Mouse (Mus musculus): ENCODE results near the gene Pmepa1. TPM values are rescaled to one million over a fixed set of nuclear protein-coding genes. Genes with fewer than 3 reads are reported as not detected.
A peak's percentile ranks its signal among the peaks of the same experiment; 100 is the strongest.

Gene Pmepa1
- total RNA-seq, 2 experiments from 2014 or later, result 53.4 to 58.5 TPM

DNA sequence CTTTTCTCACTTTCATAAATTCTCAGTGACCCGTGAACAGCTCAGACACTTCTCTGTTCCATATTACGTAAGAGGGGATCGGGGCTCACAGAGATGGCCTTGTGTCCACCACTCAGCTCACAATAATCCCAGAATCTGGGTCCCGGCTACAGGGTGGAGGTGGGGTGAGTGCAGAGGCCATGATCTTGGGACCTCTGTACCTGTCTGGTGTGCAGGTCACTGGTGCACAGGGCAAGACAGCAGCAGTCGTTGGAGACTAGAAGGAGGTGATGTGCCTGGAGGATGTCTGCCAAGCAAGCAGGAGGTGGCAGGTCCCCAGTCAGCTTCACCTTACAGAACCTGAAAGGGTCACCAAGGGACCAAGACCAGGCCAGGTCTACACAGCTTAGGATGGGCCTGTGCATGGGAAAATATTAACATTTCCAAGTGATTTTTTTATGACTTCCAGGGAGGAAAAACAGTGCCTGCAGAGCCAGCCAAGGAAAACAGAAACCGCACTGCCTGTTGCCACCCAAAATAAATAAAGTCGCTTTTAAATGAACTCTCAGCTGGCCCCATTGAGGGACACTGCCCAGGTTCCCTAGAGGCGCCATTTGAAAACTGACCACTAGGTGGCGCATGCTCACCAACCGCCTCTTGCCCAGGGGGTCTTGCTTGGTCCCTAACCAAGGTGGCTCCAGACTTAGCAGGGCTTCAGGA, 56.9 kb downstream of the Pmepa1 start:
- DNase-seq (ENCODE audit: extremely low spot score in 1 of 2, low spot score in 2 of 2), result peak in 1 of 2 experiments; percentile 31
- no peak overlapping the region for H3K27ac ChIP-seq
- TF ChIP-seq CTCF (IDR thresholded peaks at IDR 0.05), result peak; percentile 75
- intact Hi-C loops (cut with DNase I), result loop anchor here (2.0 kb wide), 1 partner anchor 327 kb away; no protein-coding TSS in a partner anchor
- no peak overlapping the region for H3K4me3 ChIP-seq

DNA sequence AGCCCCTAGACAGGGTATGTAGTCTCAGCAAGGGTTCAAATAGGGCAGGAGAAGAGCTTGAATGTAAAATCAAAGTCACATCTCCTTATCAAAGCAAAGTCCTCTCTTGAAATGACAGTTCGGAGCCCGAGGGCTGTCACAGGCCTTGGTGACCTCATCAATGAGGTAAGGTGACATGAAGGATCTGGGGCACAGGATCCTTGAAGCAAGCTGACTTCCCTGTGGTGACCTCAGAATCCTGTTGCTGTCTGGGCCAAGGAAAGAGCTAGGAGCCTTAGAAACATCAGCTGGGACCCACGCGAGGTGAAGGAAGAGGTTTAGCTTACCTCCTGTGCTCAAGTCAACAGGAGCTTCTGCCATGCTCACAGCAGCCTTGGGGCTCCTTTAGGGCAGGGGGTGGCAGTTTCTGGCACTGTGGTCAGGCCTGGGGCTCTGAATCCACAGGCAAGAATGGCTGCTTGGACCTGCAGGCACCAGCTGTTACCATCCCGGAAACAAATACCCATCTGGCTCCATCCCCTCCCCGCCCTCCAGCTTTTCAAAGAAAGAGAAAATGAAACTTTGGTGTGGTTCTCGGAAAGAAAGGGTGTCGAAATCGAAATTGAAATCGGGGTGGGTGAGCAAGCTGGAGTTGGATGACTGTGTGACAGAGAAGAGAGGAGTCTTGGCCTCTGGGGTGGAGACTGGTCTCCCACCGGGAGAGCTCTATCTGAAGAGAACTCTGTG, 57.8 kb downstream of the Pmepa1 start, which contains the start of gene Zbp1:
Zbp1 (minus strand) TSS at position 508 of the 726 bp plus-strand sequence.
- intact Hi-C loops (cut with DNase I), result loop anchor here (2.0 kb wide), 1 partner anchor 328 kb away; no protein-coding TSS in a partner anchor
- no peak for TF ChIP-seq CTCF (IDR thresholded peaks at IDR 0.05)
- peak; percentile 2 to 6 for DNase-seq (ENCODE audit: extremely low spot score in 1 of 2, low spot score in 2 of 2)
- H3K27ac ChIP-seq, result no peak within 1 kb of the TSS
- H3K4me3 ChIP-seq, result no peak within 1 kb of the TSS

DNA sequence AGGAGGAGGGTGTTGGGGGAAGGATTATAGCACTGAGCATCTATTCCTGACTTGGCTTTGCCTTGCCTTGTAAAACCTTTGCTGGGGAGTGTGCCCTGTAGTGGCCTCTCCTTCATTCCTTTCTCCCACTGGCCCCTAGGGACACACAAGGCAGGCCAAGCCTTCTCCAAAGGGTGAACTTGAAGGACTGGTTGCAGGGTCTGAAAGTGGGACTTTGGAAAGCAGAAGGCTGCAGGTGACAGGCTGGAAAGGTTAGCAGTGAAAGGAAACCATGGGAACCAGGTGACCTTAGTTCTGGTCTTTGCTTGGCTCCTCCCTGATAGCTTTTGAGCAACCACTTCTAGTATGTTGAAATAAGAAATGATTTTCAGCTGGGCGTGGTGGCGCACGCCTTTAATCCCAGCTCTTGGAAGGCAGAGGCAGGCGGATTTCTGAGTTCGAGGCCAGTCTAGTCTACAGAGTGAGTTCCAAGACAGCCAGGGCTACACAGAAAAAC, 58.5 kb downstream of the Pmepa1 start:
- Histone ChIP-seq H3K4me3 (no peak overlapping the region), H3K27ac (no peak overlapping the region)
- intact Hi-C loops (cut with DNase I), result loop anchor here (2.0 kb wide), 1 partner anchor 329 kb away; no protein-coding TSS in a partner anchor
- peak; percentile 3 for DNase-seq (ENCODE audit: extremely low spot score in 1 of 2, low spot score in 2 of 2)
- TF ChIP-seq CTCF (IDR thresholded peaks at IDR 0.05), result no peak

DNA sequence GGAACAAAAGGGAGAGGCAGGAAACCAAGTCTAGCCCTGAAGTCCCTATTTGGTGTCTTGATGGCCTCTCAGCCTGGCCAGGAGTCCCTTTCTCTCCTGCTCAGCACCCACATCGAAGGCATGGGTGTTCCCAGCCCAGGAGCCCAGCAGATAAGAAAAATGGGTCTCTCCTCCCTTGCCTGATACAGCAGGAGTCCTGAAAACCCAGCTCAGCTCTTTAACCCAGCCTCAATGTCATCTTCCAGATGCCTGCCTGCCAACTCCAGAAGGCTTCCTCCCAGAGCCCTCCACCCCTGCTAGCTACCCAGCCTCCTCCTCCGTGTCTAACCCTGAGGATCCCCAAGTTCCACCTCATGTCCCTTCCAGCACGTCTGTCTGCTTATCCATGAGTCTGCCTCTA, 59.1 kb downstream of the Pmepa1 start:
- no peak overlapping the region for H3K4me3 ChIP-seq
- DNase-seq (ENCODE audit: extremely low spot score in 1 of 2, low spot score in 2 of 2), result peak in 1 of 2 experiments; percentile 4
- no peak overlapping the region for H3K27ac ChIP-seq
- intact Hi-C loops (cut with DNase I), result no loop called here
- no peak for TF ChIP-seq CTCF (IDR thresholded peaks at IDR 0.05)

DNA sequence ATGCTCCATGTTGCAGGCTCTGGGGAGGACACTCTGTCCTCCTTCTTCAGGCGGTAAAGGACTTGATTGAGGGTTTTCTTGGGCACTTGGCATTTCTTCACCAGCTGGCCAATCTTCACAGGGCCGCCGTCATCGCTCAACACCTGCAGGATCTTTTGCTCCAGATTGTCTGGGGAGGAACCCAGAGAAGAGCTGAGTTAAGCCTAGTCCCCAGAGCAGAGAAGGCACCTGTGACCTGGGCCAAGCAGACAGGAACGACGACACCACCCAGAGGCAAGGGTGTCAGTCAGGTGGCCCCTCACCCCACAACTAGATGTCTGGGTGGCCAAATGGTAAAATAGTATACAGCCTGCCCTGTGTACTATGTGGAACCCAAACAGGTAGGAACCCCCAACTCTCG, 59.5 kb downstream of the Pmepa1 start:
- intact Hi-C loops (cut with DNase I), result no loop called here
- no peak for TF ChIP-seq CTCF (IDR thresholded peaks at IDR 0.05)
- no peak overlapping the region for H3K27ac ChIP-seq
- H3K4me3 ChIP-seq, result no peak overlapping the region
- DNase-seq (ENCODE audit: extremely low spot score in 1 of 2, low spot score in 2 of 2), result peak; percentile 3 to 5

DNA sequence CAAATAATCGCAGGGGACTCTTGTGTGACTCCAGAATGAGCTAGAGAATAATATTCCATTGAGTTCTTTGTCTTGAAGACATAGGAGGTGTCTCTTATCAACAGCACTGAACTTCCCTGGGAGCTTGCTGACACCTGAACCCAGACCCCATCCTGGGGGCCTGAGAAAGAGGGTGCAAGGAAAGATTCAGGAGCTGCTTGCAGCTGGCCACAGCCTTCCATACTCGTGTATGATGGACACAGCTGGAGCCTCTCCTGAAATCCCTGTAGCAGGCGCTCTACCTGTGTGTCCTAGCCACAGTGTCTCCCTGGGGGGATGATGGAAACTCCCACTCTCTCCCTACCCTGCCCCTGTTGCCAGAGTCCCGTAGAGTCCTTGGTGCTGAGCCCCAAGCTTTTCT, 64.1 kb downstream of the Pmepa1 start:
- intact Hi-C loops (cut with DNase I), result no loop called here
- no peak for DNase-seq (ENCODE audit: extremely low spot score in 1 of 2, low spot score in 2 of 2)
- no peak for TF ChIP-seq CTCF (IDR thresholded peaks at IDR 0.05)

DNA sequence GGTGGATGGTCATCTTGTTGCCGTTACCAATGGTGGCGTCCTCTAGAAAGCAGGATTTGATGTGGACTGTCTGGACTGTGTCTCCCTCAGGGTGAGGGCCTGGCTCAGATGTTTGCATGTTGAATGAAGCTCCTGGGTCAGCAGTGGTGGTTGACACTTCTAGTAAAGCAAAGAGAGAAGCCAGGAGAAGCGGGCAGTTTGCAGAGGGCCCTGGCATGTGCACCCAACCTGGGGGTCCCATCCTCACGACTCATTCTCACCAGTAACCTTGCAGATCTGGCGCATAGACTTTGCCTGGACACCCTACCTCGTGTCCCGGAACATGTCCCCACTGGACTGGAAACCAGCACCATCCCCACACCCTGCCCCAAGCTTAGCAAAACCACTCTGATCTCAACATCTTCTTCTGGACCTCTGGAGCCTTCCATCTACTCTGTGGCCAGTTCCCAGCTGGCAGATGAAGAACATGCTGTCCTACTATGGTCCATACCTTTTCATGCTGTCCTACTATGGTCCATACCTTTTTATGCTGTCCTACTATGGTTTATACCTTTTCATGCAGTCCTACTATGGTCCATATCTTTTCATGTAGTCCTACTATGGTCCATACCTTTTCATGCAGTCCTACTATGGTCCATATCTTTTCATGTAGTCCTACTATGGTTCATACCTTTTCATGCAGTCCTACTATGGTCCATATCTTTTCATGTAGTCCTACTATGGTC, 67.1 kb downstream of the Pmepa1 start:
- intact Hi-C loops (cut with DNase I), result no loop called here
- Histone ChIP-seq H3K4me3 (no peak overlapping the region), H3K27ac (no peak overlapping the region)
- no peak for DNase-seq (ENCODE audit: extremely low spot score in 1 of 2, low spot score in 2 of 2)
- no peak for TF ChIP-seq CTCF (IDR thresholded peaks at IDR 0.05)

More for the DNA sequence above, 64.1 kb downstream of the Pmepa1 start:
- H3K27ac ChIP-seq, result no peak overlapping the region
- no peak overlapping the region for H3K4me3 ChIP-seq

DNA sequence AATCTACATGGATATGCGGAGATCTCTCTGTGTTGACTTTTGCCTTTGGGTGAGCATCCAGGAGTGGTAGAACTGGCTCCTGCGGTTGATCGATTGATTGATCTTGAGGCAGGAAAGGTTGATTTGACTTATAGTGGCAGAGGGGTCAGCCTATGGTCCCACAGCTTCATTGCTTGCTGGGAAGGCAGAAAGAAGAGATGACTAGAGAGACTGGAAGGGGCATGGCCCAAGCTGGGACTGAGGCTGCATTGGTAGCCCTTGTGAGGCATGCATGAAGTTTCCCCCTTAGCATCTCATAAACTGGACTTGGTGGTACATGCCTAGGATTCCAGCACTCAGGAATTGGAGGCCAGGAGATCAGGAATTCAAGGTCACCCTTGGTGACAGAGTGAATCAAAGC, 69.3 kb downstream of the Pmepa1 start:
- DNase-seq (ENCODE audit: extremely low spot score in 1 of 2, low spot score in 2 of 2), result no peak
- no peak for TF ChIP-seq CTCF (IDR thresholded peaks at IDR 0.05)
- Histone ChIP-seq H3K4me3 (no peak overlapping the region), H3K27ac (no peak overlapping the region)
- intact Hi-C loops (cut with DNase I), result no loop called here

DNA sequence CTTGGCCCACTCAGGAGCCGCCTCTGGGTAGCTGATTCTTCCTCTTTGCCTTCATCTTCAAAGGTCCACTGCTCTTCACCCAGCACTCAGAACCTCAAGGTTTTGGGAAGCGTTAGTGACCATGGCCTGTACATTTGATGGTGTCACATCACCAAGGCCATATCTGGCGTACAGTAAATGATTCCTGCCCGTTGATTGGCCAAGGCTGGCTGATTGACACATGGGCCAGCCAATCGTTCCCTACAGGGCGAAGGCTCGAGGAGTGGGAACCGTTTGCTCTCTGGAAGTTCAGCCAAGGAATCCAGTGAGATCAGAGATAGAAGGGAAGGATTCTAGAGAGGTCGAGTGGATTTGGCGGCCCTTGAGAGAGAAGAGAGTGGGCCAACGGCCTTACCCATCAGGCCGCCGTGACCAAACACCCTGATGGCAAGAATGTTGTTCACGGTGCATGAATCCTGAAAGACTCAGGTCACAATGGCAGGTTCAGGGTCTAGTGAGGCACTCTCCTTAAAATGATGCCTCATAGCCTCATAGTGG, 70.7 kb downstream of the Pmepa1 start:
- no peak overlapping the region for H3K4me3 ChIP-seq
- no peak for DNase-seq (ENCODE audit: extremely low spot score in 1 of 2, low spot score in 2 of 2)
- intact Hi-C loops (cut with DNase I), result no loop called here
- no peak overlapping the region for H3K27ac ChIP-seq
- TF ChIP-seq CTCF (IDR thresholded peaks at IDR 0.05), result no peak

DNA sequence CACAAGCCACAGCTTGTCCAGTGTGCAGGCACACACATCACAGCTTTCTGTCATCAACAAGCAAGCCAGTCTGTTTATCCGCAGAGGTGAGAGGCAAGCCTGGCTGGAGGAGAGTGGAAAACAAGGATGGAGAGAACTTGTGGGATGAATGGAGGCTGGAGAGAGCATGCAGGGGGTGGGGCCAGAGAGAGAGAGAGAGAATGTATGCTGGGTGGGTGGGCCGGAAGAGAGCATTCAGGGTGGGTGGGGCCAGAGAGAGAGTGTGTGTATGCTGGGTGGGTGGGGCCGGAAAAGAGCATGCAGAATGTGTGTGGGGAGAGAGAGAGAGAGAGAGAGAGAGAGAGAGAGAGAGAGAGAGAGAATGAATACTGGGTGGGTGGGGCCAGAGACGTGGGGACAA, 71.7 kb downstream of the Pmepa1 start:
- no peak for DNase-seq (ENCODE audit: extremely low spot score in 1 of 2, low spot score in 2 of 2)
- intact Hi-C loops (cut with DNase I), result no loop called here
- H3K27ac ChIP-seq, result no peak overlapping the region
- TF ChIP-seq CTCF (IDR thresholded peaks at IDR 0.05), result no peak
- no peak overlapping the region for H3K4me3 ChIP-seq

DNA sequence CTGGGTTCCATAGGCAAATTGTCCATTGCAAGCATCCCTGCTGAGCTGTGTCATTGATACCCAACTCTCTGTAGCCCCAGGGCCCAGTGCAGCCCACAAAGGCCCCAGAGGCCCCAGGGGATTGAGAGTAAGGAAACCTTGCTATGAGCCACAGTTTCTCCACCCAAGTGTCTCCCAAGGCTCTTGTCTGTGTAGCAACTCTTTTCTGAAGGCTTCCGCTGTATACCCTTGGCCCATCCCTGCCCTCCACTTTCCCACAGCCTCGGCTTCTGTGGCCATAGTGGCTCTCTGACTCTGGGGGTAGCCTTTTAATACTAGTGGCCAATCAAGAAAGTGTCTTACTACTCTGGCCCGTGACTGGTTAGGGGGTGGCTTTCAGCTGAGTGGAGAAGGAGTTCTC, 72.6 kb downstream of the Pmepa1 start:
- Histone ChIP-seq H3K27ac (no peak overlapping the region), H3K4me3 (no peak overlapping the region)
- no peak for DNase-seq (ENCODE audit: extremely low spot score in 1 of 2, low spot score in 2 of 2)
- no peak for TF ChIP-seq CTCF (IDR thresholded peaks at IDR 0.05)
- intact Hi-C loops (cut with DNase I), result no loop called here
